Comparison of ENCODE assay signal across 9 mouse cellular contexts in genomic region chr12:27082624-27083023, GRCm38 (mm10).
DNase-seq lines count a peak whose midpoint lies in the region; ATAC-seq and TF ChIP-seq lines count a peak whose summit lies in the region.
"Had no signal": no experiment of that assay in that cellular context is flagged by ENCODE, and none has a peak within 500 bp of the region (broad histone marks: within the 10 kb centered on the region; RNA-seq: fewer than 3 reads in every experiment).

No protein-coding gene starts in this region.

- peak overlapping the region; percentile 47 for H3K4me3 ChIP-seq in heart, embryonic 12.5 days
- peak overlapping the region; percentile 22 for H3K4me3 ChIP-seq in left cerebral cortex, adult 2 months
- peak overlapping the region; percentile 24 for H3K4me3 ChIP-seq in midbrain, embryonic 14.5 days (replicated peaks; ENCODE audit: low read depth, low read length)

- H3K36me3 ChIP-seq in heart, embryonic 12.5 days: no peaks in the 10 kb centered on the region
- no peaks in the 10 kb centered on the region for H3K36me3 ChIP-seq in midbrain, embryonic 14.5 days (ENCODE audit: control insufficient read depth, insufficient read depth, low read length)
- H3K36me3 ChIP-seq: G1E had no signal

- H3K27ac ChIP-seq in heart, embryonic 12.5 days (ENCODE audit: poor library complexity, severe bottlenecking): no peak overlapping the region
- peak overlapping the region; percentile 66 for H3K27ac ChIP-seq in left cerebral cortex, adult 2 months
- H3K27ac ChIP-seq in midbrain, embryonic 14.5 days (replicated peaks; ENCODE audit: low read depth, low read length): peak overlapping the region; percentile 98

- peak; percentile 36; the same call in 1 of the 2 replicates for ATAC-seq in heart, embryonic 12.5 days (ENCODE audit: insufficient number of reproducible peaks, low FRiP score)
- ATAC-seq in midbrain, embryonic 14.5 days (ENCODE audit: low FRiP score, low TSS enrichment): peak; percentile 96

- H3K4me1 ChIP-seq in heart, embryonic 12.5 days (replicated peaks): peaks cover 14% of the 10 kb centered on the region
- H3K4me1 ChIP-seq in midbrain, embryonic 14.5 days (ENCODE audit: control insufficient read depth, insufficient read depth, low read length): peaks cover 42% of the 10 kb centered on the region

- no peaks in the 10 kb centered on the region for H3K9me3 ChIP-seq in heart, embryonic 12.5 days (replicated peaks)
- H3K9me3 ChIP-seq in midbrain, embryonic 14.5 days (ENCODE audit: control insufficient read depth, low read length): no peaks in the 10 kb centered on the region

- TF ChIP-seq POLR2A in brain, embryonic 14.5 days (IDR thresholded peaks at IDR 0.05; ENCODE audit: borderline replicate concordance, extremely low read depth, insufficient read depth, insufficient read length, poor library complexity, severe bottlenecking): no peak

- no peak for DNase-seq in heart, adult 18-20 months
- peak; percentile 99 for DNase-seq in brain, embryonic 14.5 days (ENCODE audit: low read depth)
- DNase-seq in frontal cortex, postnatal 14 days (ENCODE audit: low spot score in 2 of 2): peak; percentile 66 to 69
- DNase-seq in left cerebral cortex, adult 2 months (ENCODE audit: extremely low spot score in 1 of 2, low spot score in 2 of 2): peak; percentile 68 to 73
- DNase-seq in midbrain, embryonic 14.5 days: peak; percentile 97
- no peak for DNase-seq in thymus, adult 18-20 months
- DNase-seq in thymus, postnatal 36 days: no peak

- no peak for TF ChIP-seq CTCF in brain, embryonic 14.5 days (IDR thresholded peaks at IDR 0.05; ENCODE audit: borderline replicate concordance, extremely low read depth, insufficient read depth, insufficient read length)
- TF ChIP-seq CTCF in left cerebral cortex, adult 2 months (IDR thresholded peaks at IDR 0.05): no peak

- H3K9ac ChIP-seq in heart, embryonic 12.5 days: peak overlapping the region; percentile 59
- peak overlapping the region; percentile 60 for H3K9ac ChIP-seq in midbrain, embryonic 14.5 days (replicated peaks; ENCODE audit: low read length)

- no peaks in the 10 kb centered on the region for H3K27me3 ChIP-seq in heart, embryonic 12.5 days (replicated peaks)
- no peaks in the 10 kb centered on the region for H3K27me3 ChIP-seq in midbrain, embryonic 14.5 days (ENCODE audit: control insufficient read depth, insufficient read depth, low read length)

- 4% methylated on average over 8 of the region's 8 CpGs for WGBS in heart, embryonic 12.5 days
- under 1% methylated on average over 8 of the region's 8 CpGs for WGBS in midbrain, embryonic 14.5 days

- peak overlapping the region; percentile 82 for H3K4me2 ChIP-seq in heart, embryonic 12.5 days
- peak overlapping the region; percentile 59 for H3K4me2 ChIP-seq in midbrain, embryonic 14.5 days (ENCODE audit: low read length)

- intact Hi-C loops in left cerebral cortex, adult 2 months (cut with DNase I): loop anchor here (2.0 kb wide), 1 partner anchor 260 kb away; the partner anchor contains the start of gene Sox11

Comparison
In these comparisons a context has a peak if more than half of its experiments do, and no peak if none do; other contexts are left out.
1. DNase-seq: peak in brain, embryonic 14.5 days (single experiment), frontal cortex, postnatal 14 days (2 of 2), left cerebral cortex, adult 2 months (2 of 2) and midbrain, embryonic 14.5 days (single experiment); none in heart, adult 18-20 months (0 of 2), thymus, adult 18-20 months (0 of 2) and thymus, postnatal 36 days (0 of 2).
2. Peak in every context shown above with its lines, with median percentiles within 50 percentile points of each other: H3K4me3 ChIP-seq.